Mouse (Mus musculus) cerebellum, postnatal 36 days (tissue): ENCODE results near the gene 2610001J05Rik.
"Not testable (repeated sequence)": the region's sequence is repeated elsewhere in the genome, so short reads cannot be mapped to it uniquely, and the experiment has no call there.

ENCODE experiments used
- DNase-seq, 2 experiments: peaks; one replicate each; pipeline ENCODE4 v3.0.0; 2021 to 2022; ENCODE audit warnings: mixed read lengths in 2 of 2

2610001J05Rik gene

DNA sequence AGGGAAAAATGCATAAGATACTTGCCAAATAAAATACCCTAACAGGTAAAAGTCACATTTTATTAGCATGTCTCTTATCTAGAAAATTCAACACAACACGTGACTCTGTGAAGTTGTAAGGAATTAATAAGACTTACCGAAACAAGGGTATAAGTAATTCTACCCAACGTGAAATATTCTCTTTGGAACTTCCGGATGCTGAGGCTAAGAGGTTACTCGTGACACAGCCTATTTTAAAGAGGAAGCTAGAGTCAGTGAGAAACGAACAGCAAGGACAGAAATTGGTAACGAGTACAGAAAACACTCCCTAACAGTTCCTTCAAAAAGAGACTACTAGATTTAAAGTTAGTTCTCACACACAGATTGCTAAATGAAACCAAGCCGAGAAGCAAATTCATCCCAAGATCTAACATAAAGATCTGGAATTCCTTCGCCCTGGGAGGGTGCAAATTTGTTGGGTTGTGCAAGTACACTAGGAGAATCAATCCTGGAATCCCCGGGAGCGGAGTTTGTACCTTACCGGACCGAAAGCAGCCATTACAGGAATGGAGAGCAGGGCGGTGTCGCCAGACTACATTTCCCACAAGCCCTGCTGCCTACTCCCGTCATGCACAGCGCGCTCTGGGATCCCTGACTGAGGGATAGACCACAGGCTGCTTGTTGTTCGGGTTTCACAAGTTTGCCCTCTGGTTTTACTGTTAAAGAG, at the start of gene 2610001J05Rik:
2610001J05Rik (minus strand) TSS at position 600 of the 706 bp plus-strand sequence.
- DNase-seq: peak; percentile 90 to 93

DNA sequence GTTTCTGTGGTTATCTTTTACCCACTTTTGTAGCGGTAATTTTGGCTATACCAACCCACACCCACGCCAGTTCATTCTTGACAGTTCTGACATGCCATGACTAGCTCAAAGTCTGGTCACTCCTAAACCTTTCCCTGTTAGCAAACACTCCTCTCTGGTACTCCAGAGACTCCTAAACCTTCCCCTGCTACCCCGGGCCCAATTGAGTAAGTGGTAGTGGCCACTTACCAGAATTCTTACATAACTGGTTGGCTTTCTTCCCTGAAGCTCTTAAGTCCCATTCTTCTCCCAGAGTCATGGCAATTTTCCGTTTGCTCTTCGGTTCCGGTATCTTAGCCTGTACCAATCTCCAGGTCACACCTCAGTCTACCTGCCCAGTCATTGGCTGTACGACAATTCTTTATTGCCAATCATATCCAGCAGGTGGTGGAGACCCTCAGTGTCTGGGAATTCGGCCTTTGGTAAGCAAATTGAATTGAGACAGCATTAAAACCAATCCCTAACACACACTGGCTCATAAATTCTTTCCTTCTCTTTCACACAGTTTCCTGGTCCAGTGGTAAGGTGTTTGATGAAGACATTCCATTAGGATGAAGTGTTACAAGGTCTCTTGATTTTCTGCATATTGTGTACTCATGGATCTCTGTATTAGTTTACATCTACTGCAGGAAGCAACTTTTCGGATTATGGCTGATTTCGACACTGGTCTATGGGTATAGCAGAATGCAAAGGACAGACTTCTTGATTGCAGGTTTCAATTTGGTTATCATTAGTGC, 38.6 kb upstream of the 2610001J05Rik start:
- DNase-seq: no peak

DNA sequence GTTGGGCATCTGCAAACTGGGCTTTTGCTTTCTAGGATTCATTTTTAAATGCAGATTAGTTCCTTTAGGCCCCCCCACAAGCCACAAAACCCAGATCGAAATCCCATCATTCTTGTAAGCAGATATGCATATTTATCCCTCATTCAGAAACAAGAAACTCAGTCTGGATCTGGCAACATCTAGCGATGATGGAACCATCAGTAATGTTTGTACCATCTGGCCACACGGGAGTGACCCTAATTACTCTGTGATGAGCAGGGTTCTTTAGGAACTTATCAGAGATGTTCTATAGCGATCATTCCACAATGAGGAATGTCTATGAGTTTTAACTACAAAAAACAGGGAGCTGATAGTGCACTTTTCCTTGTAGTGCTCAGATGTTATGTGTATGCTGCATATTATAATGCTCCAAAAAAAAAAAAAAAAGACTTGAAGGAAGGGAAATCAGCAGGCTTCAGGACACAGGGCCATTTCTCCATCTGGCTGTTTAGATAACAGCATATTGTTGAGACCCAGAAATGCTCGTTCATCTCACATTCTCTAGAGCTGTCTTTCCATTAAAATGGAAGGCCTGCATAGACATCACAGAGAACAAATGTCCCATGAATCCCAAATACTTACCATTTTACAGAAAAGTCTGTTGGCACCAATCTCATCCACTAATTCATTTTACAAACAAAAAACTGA, 31.8 kb upstream of the 2610001J05Rik start:
- DNase-seq: peak; percentile 27 to 28

DNA sequence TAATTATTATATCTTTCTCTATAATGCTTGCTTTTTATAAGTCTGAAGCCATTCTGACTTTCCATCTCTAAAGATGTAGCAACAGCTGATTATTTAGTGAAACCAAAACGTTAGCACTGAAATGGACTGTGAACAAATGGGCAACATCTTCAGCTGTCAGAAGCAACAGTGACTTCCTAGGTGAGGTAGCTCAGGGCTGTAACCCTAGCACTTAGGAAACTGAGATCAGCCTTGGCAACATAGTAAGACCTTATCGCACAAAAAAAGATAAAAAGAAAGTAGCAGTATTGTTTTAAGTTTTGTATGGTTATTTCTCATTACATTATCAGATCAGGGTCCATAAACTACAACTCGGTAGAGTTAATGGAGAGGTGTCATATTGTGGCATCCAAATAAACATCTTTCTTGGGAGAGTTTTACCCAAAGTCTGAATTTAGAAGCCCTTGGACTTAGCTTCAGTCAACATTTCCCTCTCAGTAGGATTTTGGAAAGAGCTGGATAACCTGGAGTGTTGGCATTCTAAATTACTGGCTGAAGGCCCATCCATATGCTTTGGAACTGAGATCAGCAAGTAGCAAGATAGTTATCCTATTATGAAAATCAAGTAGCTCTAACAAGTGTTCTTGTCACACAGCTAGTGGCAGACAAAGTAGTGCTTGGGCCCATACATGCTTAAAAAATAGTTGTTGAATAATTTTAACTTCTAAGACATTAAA, 13.7 kb upstream of the 2610001J05Rik start:
- DNase-seq: peak; percentile 73 to 92

DNA sequence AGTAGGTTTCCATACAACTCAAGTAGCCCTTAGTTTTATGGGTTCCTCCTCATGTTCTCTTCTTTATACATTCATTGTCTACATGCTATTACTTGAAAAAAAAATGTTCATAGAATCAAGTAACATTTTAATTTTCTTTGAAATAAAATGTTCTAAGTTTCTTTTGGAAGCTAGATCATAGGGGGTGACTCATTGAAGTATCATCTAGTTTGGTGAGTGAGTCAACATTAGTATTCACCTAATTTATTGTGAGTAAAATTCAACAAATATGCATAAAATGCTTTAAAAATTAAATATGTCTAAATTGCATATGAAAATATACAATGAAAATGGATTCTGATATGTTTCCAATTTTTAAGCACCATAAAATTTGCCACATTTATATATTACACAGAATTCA, 11.6 kb upstream of the 2610001J05Rik start:
- no peak for DNase-seq

DNA sequence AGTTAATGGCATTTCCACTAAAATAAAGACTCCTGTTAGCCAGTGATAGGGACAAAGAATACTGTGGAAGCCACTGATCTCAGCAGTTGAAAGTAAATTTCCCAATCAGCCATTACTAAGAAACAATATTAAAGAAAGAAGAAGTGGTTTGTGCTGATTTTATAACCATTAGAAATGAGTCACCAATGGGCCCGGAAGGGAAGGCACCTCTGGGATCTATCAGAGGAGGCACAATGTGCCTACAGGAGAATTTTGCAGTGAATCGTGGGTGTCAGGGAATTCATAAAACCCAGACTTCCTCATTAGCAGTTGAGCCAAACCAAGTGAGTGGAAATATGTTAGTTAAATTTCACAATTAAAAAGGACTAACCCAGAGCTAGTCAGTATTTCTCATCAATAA, 2.6 kb upstream of the 2610001J05Rik start:
- no peak for DNase-seq

DNA sequence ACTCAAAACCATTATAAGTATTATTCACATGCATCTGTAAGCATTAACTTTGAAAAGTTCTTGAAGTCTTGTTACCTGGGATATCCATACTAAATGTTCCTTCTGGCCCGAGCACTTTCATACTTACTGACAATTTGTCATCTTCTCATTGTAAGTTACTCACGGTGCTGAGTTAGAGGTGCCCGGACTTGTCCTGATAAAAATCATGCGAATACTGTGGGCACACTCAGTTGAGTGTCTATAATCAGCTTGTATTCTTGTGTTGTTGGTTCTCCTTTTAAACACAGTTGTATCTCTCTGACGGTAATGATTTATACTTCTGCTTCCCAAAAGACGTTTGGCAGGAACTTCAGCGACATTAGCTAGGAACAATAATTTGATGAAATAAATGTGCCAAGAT, 758 bp upstream of the 2610001J05Rik start:
- no peak for DNase-seq

DNA sequence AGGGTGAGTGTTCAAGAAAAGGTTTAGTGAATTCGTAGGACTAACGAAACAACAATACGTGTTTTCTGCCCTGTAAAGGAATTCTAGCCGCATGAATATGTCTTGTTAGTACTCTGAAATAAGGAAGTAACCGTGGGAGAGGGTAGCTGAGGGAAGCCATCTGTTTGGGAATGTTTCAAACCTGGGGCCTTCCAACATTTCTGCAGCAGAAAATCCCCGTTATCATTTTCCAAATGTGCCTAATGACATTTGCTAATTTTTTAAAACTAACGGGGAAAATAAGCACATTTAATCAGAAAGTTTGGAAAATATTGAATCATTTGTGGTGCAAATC, 274 bp upstream of the 2610001J05Rik start:
- peak in 1 of 2 experiments; percentile 8 for DNase-seq

DNA sequence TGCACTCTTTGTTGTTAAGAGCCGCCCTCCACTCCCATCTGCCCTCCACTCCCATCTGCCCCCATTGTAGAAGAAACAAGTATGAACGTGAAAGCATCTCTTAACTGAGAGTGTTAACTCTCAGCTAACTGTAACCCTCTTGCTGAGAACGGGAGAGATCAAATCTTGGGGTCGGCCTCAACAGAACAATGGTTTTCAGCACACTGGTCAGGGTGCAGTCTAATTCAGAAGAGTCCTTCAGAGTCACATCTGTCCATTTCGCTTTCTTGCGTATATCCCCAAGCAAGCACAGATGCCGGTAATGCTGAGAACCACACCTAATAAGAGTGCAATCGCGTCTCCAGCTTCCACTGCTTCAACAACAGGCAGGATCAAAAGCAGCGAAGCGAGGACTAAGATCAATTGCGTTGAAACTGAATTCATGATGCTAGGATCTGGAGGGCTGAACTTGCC, 1.0 kb downstream of the 2610001J05Rik start:
- peak in 1 of 2 experiments; percentile 16 for DNase-seq

DNA sequence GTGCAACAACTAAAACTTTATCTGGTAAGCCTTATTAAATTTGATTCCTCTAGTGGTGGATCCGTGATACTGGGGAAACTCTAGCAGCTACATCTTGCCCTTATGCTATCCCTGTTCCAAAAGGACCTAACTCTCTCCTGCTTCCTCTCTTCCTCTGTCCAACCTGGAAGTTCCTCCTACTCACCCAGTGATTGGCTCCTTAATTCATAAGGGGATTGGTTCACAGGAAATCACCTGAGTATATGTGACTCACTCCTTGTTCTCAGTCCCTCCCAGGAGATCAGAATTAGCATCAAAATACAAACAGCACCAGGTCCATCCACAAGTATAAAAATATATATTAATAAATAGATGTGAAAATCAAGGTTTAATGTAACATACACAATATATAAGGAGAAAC, 10.7 kb downstream of the 2610001J05Rik start:
- no peak for DNase-seq

DNA sequence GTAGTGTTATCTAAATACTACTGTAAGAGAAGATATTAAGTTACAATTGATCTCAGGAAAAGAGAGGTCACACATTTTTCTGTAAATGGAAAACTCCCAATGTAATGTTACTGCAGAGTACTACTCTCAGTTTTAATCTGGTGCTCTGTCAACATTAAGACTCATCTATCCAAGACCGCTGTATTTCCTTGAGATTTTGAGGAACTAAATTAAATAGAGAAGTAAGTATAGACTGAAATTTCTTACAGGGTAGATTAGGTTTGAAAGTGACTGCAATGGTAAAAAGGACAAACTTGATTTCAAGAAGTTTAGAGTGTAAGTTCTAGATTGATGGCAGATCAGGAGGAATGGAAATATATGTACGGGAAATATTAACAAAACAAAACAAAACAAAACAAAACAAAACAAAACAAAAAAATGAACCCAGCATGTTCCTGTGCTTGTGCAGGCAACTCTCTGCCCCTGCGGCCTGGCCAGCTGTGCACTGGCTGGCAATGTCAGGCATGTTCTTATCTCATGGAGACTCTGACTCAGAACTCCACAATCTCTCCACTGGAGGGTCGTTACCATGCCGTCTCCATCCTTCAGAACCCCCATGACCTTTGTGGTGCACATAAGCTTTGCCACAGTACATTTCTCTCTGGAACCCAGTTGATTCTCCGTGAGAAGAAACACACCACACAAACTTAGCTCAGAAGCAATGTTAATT, 11.3 kb downstream of the 2610001J05Rik start:
- DNase-seq: no peak

DNA sequence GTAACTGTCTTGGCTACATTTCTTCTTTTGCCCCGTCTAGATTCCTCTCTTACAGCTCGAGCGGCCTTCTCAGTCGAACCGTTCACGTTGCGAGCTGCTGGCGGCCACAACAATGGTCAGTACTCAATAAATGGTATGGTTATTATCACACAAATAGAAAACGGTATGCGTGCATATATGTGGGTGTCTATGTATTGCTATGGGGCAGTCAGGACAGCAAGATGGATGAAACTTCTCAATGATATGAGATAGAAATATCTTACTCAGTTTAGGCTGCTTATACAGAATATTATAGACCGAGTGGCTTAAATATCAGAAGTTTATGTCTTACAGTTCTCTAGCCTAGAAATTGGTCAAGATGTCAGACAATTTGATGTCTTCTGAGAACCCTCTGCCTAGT, 17.1 kb downstream of the 2610001J05Rik start:
- no peak for DNase-seq

DNA sequence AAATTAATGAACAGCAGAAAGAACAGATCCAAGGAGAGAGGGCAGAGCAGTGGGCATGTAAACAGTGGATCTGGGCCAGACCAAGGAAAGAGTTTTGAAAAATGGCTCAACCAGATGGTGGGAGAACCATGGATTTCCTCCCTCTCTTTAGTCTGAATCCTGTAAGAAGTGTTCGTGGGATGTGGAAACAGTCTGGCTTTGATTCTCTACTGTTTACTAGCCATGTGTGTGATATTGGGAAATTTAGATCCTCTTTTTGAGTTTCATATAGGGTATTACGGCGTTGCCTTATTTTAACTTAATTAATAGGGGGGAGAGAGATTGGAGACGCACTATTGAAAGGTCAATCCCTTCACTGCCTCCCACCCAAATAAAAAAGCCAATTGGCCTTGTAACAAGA, 18.1 kb downstream of the 2610001J05Rik start:
- DNase-seq: no peak

DNA sequence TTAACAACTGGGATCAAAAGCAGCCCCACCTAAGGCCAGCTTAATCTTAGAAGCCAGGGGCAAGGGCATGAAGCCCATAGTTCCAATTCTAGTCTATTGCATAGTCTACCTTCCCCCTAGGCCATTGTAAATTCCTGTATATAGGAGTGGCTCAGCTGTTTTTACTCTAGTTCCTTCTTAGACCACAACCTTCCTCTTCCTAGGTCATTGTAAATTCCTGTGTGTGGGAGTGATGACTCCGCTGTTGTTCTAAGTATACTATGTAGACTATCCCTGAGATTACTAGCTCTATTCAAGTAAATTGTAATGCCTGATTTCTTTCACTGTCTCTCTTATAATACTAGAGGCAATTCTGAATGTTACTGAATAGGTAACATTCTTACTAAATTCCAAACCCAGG, 25.3 kb downstream of the 2610001J05Rik start:
- not testable (repeated sequence) for DNase-seq

DNA sequence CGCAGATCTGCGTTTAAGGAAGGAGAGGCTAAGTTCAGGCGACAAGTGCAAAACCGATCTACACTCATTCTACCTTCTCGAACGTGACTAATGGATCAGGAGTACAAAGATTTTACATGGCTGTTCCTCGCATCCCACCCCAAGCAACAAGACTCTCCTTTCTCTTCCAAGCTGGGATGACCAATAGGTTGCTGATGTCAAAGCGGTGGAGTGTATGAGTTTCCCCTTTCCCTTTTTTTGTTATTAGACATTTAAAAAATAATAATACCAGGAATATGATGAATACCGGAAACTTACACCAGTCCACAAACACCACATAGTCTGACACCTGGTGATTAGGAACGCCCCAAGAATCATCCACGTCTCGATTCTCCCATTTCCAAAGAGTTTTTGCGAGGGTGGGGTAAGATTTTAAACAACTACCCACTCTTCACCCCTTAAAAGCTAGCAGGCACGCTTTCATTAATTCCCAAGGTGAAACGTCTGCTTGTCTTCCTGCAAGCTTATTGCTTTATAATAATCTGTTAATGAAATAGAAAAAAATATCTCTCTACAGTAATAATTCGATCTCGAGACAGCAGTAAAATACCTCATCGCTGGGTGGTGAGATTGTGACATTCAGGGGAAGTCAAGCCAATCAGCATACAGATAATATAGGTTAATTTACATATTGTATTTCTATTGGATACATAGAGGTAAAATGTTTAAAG, 31.8 kb downstream of the 2610001J05Rik start, which contains the start of gene Gpr85:
Gpr85 (minus strand) TSS at position 598 of the 710 bp plus-strand sequence.
- DNase-seq: peak; percentile 20 to 55

DNA sequence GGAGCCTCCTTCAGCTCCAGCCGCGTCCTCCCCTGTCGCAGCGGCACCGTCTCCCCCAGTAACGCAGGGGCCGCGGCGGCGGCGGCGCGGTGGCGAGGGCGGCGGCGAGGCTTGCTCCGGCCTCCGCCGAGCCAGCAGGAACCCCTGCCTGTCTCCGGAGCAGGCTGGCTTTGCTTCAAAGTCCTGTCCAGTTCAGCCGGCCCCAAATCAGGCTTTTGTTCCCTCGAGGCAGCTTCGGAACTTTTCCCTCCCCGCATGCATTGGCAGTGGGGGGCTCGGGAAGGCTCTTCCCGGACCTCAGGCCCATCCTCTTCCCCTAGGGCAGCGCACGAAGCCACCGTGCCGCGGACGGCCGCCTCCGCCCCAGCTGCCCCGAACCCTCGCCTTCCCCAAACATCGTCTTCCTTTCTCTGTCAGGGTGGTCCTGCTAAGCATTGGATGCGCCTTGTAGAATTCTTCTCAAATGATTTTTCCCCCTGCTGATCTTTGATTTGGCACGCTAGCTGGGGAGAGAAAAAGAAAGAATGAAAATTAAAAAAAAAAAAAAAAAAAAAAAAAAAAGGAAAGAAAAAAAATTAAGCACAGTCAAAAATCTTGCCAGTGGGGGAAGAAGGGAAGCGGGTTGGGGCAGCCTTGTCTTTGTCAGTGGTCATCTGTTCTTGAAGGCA, 32.5 kb downstream of the 2610001J05Rik start:
- DNase-seq: peak; percentile 78 to 83

DNA sequence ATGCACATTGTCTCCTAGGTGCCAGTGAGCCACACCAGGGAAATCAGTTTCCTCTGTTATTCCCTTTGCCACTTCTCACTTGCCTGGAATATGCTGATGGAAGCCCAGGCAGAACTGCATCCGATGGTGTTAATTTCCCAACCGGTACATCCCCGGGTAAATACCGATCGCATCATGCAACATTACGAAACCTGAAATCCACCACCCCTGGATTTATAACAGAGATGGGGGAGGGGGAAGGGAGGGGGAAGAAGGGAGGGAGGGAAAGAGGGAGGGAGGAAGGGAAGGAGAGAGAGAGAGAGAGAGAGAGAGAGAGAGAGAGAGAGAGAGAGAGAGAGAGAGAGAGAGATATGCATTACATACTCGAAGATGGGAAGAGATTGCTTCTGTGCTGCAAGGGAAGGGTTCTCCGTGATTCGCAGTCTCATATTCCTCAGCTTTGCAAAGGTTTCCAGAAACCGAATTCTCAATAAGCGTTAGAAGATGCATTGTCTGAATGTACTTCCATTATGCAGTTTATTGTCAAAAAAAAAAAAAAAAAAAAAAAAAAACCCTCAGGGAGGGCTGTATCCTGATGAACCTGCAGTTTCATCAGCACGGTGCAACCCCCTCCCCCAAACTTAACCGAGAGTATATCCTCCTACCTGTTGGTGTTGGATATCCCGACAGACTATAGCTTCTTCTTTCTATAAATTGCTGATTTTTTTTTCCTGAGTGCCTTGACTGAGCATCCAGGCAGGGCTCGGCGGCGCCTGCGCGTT, 33.2 kb downstream of the 2610001J05Rik start:
- peak; percentile 30 to 61 for DNase-seq

DNA sequence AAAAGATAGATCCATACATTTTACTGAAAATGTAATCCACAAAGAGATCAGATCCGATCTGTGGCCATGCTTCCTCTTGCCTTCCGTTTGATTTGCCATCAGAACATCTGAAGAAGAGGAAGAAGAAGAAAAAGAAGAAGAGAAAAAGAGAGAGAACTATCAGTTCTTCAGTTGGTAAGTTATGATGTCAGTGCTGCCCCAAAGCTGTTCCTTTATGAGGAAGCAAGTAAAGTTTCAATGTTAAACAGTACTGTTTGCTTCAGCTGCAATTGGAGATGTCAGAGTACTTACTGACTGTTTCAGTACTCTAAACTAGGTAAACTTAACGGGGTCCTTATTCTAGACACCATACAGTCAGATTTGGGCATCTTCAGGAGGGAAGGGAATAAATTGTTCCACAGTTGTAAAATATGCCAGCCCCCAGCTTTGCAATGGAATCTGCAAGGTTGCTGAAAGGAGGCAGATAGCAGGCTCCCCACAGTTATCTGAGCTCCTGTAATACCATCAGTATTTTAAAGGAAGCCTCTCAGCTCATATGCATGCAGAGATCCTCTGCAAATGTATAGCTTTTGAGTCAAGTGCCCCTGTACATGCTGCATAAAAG, 34.2 kb downstream of the 2610001J05Rik start:
- DNase-seq: peak in 1 of 2 experiments; percentile 37
